Mouse (Mus musculus): ENCODE measurements at regions not wholly inside any gene's neighbourhood (a gene's known extent, or its start where the extent isn't known, plus 50 kb on each side); places are given as distances from the start of the nearest gene placed in this dataset.
A peak's percentile ranks its signal among the peaks of the same experiment; 100 is the strongest.

DNA sequence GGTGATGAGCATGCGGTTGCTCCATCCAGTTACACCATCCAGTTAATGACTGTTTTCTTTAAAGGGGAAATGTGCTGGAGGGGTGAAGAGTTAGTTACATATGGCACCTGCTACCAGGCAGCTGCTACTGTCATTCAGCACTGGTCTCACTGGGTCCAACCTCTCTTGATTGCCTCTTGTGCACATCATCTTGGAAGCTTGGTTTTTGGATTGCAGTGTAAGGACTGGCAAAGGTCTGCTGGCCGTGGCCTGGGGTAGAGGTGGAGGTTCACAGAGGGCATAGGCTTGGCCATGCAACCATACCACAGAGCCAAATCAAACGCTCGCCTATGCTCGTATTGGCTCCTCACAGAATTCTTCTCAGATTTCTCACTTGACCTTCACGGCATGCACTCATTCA lies 75.1 kb upstream of the Serp2 start:
- no peak for DNase-seq (ENCODE audit: extremely low spot score)

GRCm38 (mm10) chr14:76631181-76631580 lies 74.5 kb upstream of the Serp2 start:
- DNase-seq (ENCODE audit: extremely low spot score), result no peak

- no peak for DNase-seq (ENCODE audit: extremely low spot score)
Measured at GRCm38 (mm10) chr14:76629913-76630478, 73.3 kb upstream of the Serp2 start.

DNA sequence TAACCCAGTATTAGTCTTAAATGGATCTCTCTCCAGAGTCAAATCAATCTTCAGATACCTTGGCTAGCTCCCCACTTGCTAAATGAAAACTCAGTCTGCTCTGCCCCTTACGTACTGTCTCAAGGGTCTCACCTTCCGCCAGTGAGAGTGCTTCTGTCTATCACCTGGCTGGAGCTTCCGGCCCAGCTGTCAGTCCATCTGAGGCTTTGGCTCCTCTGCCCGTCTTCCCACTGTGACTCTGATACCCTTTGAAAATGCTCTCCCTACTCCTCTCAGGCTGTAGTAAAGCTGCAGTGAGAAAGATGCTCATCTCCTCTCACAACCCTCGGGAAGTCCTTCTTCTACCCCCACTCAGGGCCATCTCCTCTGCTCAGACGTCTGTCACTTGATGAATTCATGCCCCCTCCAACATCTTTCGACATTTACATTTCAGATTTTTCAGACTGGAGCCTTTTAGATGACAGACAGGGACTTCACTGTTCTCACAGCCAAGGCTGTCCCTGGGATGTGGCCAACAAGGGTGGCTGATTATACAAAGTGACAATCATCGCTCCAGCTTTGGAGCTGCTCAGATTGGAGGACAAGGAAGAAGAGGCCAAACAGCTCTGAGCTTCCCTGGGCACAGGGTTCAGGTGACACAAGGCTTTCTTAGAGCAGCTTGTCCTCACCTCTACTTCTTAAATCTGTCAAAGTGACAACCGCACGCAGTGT lies 71.6 kb upstream of the Serp2 start:
- no peak for DNase-seq (ENCODE audit: extremely low spot score)

GRCm38 (mm10) chr14:76625589-76626368 lies 69.1 kb upstream of the Serp2 start:
- DNase-seq (ENCODE audit: extremely low spot score), result peak; percentile 47

- DNase-seq (ENCODE audit: extremely low spot score), result no peak
Measured at GRCm38 (mm10) chr14:76624626-76625378, 68.1 kb upstream of the Serp2 start.

- DNase-seq (ENCODE audit: extremely low spot score), result peak; percentile 63
Measured at GRCm38 (mm10) chr14:76623371-76623988, 66.8 kb upstream of the Serp2 start.

DNA sequence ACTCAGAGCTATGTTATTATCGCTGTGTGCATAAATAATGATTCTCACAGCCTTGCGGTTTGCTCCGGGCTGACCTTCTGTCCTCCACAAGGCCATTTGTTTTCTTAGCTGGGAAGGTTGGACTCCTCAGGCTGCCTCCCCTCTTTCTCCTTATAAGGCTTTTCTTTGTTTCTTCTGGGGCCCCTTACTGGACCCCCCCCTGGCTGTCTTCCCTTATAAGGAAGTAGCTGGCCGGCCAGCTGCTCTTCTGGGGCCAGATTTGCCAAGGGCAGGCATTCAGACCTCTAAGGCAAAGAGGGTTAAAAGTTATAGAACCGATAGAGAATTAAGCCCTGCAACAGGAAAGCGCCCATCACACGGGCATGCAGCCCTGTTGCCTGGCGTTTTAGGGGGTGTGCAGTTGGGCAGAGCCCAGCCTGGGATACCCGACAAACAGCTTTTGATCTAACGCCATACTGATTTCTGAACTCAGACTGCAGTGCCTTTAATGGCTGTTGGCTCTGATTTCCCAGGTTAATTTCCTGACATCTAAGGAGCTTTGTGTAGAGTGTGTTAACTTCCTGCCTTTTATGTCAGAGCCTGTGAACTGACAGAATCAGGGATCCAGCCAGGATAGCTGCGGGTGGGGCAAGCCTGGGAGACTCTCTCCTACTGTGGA lies 66.1 kb upstream of the Serp2 start:
- DNase-seq (ENCODE audit: extremely low spot score), result peak; percentile 79

- no peak for DNase-seq (ENCODE audit: extremely low spot score)
Measured at GRCm38 (mm10) chr14:76619038-76619409, 62.3 kb upstream of the Serp2 start.

DNA sequence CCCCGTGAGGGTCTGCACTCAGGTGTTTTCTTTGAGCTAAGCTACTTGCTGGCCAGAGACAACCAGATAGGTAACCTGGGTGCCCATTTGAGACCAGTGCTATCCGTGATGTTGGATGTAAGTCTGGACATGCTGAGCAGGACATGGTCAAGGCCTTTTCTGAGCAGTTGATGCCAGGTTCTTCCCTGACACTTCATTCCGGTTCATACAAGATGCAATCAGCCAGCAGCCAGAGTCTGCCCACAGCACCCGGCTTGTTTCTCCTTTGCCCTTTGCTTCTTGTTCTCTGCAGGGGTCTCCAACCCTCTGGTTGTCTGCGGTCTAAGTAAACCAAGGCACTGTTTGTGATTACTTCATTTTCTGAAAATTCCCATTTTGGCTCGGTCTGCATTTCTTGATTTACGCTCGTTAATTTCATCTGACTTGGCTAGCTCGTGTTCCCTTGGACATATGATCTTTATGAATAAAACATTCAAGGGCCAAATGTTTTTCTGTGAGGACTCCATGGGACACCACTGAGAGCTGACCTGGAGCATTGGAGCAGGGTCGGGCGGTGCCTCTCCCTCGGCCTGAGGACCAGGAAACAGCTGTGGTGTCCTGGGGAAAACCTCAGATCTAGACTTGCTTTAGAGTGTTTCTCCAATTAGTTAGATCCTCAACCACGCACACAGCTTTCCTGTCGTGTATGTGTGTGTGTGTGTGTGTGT lies 61.8 kb upstream of the Serp2 start:
- DNase-seq (ENCODE audit: extremely low spot score), result no peak

GRCm38 (mm10) chr14:76617889-76618288 lies 61.2 kb upstream of the Serp2 start:
- no peak for DNase-seq (ENCODE audit: extremely low spot score)

DNA sequence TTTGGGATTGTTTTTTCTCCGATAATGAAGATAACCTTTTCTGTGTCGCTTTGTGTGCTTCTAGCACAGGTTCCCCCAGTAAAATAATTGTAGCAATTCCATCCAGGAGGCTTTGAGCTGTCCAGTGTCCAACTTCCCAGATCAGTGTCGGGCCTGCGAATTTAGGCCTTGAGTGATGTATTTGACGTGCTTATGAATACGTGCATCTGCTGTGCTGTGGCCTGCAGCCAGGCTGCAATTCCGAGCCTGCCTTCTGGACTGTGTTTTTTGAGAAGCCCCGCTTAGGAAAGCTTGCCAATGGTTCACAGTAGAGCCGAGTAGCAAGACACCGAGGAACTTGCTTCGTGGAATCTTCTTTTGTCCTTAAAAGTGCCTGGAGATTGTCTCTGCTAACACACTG lies 60.8 kb upstream of the Serp2 start:
- DNase-seq (ENCODE audit: extremely low spot score), result no peak

- DNase-seq (ENCODE audit: extremely low spot score), result no peak
Measured at GRCm38 (mm10) chr14:76616367-76616683, 59.6 kb upstream of the Serp2 start.

DNA sequence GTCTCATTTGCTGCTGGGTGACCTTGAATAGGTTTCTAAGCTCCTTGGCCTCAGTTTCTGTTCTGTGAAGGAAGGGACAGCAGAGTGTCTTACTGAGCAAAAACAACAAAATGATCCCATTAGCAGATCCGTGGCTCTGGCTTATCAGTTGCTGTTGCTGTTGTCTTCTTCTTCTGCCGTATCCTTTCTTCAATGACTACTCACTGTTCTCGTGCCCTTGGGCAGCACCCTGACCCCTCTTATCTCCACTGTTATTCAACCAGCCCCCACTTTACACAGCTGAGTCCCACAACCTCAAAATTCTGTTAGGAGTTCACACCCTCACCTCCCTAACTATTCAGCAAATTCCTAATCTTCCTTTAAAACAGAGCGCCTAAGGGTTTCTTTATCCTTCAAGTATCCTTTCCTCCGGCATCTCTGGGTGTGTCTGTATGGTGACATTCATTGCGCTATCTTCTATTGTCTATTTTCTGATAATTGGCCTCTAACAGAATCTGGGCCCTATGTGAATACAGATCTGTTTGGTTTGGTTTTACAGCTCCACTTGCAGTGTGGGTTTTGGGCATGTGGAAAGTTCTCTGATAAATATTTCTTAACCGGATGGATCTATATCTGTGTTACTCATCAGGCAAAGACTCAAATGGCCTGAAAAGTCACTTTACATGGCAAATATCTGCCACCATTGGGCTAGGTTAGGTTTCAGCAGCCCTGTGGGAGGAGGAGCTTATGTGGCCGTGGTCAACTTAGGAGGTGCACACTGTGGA lies 59.1 kb upstream of the Serp2 start:
- no peak for DNase-seq (ENCODE audit: extremely low spot score)

- DNase-seq (ENCODE audit: extremely low spot score), result no peak
Measured at GRCm38 (mm10) chr14:76615182-76615581, 58.5 kb upstream of the Serp2 start.

DNA sequence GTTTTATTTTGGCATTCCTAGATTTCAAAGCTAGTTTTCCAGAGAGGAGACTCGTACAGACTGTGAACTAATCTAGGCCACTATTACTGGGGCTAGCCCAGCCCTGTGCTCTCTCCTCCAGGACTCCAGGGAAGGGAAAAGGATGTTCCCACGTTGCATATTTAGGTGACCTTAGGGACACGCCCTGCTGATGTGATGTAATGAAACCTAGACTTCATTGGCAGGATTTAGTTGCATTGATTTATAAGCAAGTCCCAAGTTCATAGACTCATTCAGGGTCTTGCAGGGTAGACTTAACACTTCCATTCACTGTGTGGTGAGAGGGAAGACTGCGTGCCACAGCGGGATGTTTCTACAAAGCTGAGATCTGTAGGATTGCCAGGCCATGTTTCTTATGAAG lies 58.0 kb upstream of the Serp2 start:
- no peak for DNase-seq (ENCODE audit: extremely low spot score)

DNA sequence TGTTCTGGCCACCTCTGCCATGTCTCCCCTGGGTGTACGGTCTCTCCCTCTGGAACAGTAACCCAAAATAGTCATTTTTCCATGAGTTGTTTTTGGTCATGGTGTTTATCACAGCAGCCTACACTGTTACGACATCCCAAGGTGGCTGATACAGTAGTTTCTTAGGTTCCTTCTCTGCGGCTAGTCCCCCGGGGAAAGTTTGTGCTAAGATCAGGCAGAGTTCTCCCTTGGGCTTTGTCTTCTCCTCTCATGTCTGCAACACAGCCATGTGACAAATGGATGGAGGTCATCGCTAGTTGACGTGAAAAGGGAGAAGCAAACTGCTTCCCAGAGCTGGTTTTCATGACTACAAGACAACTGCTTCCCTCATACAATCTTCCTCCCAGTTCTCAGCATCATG lies 56.9 kb upstream of the Serp2 start:
- DNase-seq (ENCODE audit: extremely low spot score), result no peak

- no peak for DNase-seq (ENCODE audit: extremely low spot score)
Measured at GRCm38 (mm10) chr14:76610429-76611378, 54.0 kb upstream of the Serp2 start.

Data from embryo, embryonic 9.5 days (tissue).